In the genomic region with DNA sequence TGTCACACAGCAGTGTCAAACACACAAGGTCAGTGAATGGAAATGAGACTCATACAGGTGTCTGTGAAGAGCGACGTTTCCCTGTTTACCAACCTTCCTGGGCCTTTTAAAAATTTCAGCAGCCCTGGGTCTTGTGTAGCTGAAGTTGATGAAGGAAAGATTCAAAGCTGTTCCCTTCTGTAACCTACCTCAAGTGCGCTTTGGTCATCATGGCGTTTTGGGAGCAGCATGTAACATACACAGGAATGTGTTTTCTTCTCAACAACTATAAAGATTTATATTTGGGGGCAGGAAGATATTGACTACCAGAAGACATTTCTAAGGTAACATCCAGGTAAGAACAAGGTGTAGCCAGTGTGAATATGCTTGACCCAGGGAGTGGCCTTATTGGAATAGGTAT, we compare ENCODE assay signal across 28 mouse cellular contexts.
"Had no signal": no experiment of that assay in that cellular context is flagged by ENCODE, and none has a peak within 500 bp of the region (broad histone marks: within the 10 kb centered on the region; RNA-seq: fewer than 3 reads in every experiment).

No protein-coding gene starts in this region.

- DNase-seq: cerebellum, adult 2 months; cerebellum, adult 8-10 months; cerebellum, adult 9-10 months; cerebellum, adult 9-11 months; cerebellum, postnatal 10 days; cerebellum, postnatal 14 days; cerebellum, postnatal 25 days; cerebellum, postnatal 36 days; embryo, embryonic 11 days; forebrain, postnatal 0 days; gastrocnemius, adult 2 months; gastrocnemius, postnatal 10 days; gastrocnemius, postnatal 14 days; gastrocnemius, postnatal 25 days; gastrocnemius, postnatal 36 days; heart, adult 18-20 months; heart, adult 2 months had no signal

- ATAC-seq: forebrain, embryonic 13.5 days; forebrain, embryonic 14.5 days; forebrain, embryonic 15.5 days; forebrain, embryonic 16.5 days; forebrain, postnatal 0 days had no signal

- H3K9me3 ChIP-seq: embryonic facial prominence, embryonic 10.5 days; embryonic facial prominence, embryonic 12.5 days; embryonic facial prominence, embryonic 13.5 days; embryonic facial prominence, embryonic 15.5 days; forebrain, embryonic 10.5 days; forebrain, embryonic 12.5 days; forebrain, embryonic 13.5 days; forebrain, embryonic 15.5 days had no signal

- H3K27ac ChIP-seq: embryonic facial prominence, embryonic 10.5 days; embryonic facial prominence, embryonic 12.5 days; embryonic facial prominence, embryonic 13.5 days; embryonic facial prominence, embryonic 15.5 days; forebrain, embryonic 10.5 days; forebrain, embryonic 12.5 days; forebrain, embryonic 13.5 days; forebrain, embryonic 15.5 days; gastrocnemius, adult 2 months; heart, adult 2 months had no signal

- H3K9ac ChIP-seq: embryonic facial prominence, embryonic 12.5 days; embryonic facial prominence, embryonic 13.5 days; embryonic facial prominence, embryonic 15.5 days; forebrain, embryonic 12.5 days; forebrain, embryonic 13.5 days; forebrain, embryonic 15.5 days; forebrain, postnatal 0 days had no signal

- H3K4me2 ChIP-seq: embryonic facial prominence, embryonic 12.5 days; embryonic facial prominence, embryonic 13.5 days; embryonic facial prominence, embryonic 15.5 days; forebrain, embryonic 12.5 days; forebrain, embryonic 13.5 days; forebrain, embryonic 15.5 days had no signal

- H3K27me3 ChIP-seq: embryonic facial prominence, embryonic 12.5 days; embryonic facial prominence, embryonic 13.5 days; embryonic facial prominence, embryonic 15.5 days; forebrain, embryonic 12.5 days; forebrain, embryonic 13.5 days; forebrain, embryonic 15.5 days had no signal

- H3K4me3 ChIP-seq: embryonic facial prominence, embryonic 10.5 days; embryonic facial prominence, embryonic 12.5 days; embryonic facial prominence, embryonic 13.5 days; embryonic facial prominence, embryonic 15.5 days; erythroblast, embryonic 14.5 days; forebrain, embryonic 10.5 days; forebrain, embryonic 12.5 days; forebrain, embryonic 13.5 days; forebrain, embryonic 15.5 days; gastrocnemius, adult 2 months; heart, adult 2 months had no signal

- H3K36me3 ChIP-seq: embryonic facial prominence, embryonic 10.5 days; embryonic facial prominence, embryonic 12.5 days; embryonic facial prominence, embryonic 13.5 days; embryonic facial prominence, embryonic 15.5 days; forebrain, embryonic 10.5 days; forebrain, embryonic 12.5 days; forebrain, embryonic 15.5 days had no signal

- H3K4me1 ChIP-seq: embryonic facial prominence, embryonic 12.5 days; embryonic facial prominence, embryonic 13.5 days had no signal
